Mouse (Mus musculus) lung, postnatal 0 days (tissue): Measurements from ENCODE around the gene Nlrc5. TPM values are rescaled to one million over a fixed set of nuclear protein-coding genes. Genes with fewer than 3 reads are reported as not detected.

Experiments
- ATAC-seq: fragments of 200-750 bp; cut with Nextera tagmentation; 2 replicates; pipeline ENCODE4 v1.8.0; 2017; ENCODE audit warnings: moderate library complexity
- DNase-seq: peaks from one replicate; pipeline ENCODE4 v3.0.0-alpha.2; 2016; ENCODE audit warnings: low spot score
- H3K27ac ChIP-seq: fragments of 300-500 bp; sonication (generic); 2 replicates; pipeline ENCODE4 v1.5.1; 2014; ENCODE audit warnings: antibody characterized with exemption, mild to moderate bottlenecking, low read length, mixed read lengths
- H3K27me3 ChIP-seq: fragments of 300-500 bp; sonication (generic); replicated peaks from 2 replicates; pipeline ENCODE4 v1.6.1; 2014; ENCODE audit warnings: low read length, mixed read lengths; ENCODE audit not compliant: insufficient read depth
- H3K36me3 ChIP-seq: fragments of 300-500 bp; sonication (generic); 2 replicates; pipeline ENCODE4 v1.6.1; 2014; ENCODE audit warnings: low read length, mixed read lengths; ENCODE audit not compliant: insufficient read depth
- H3K4me1 ChIP-seq: fragments of 300-500 bp; sonication (generic); 2 replicates; pipeline ENCODE4 v1.6.1; 2014; ENCODE audit warnings: antibody characterized with exemption, low read depth, low read length, mixed read lengths; ENCODE audit not compliant: insufficient read depth
- H3K4me2 ChIP-seq: fragments of 300-500 bp; sonication (generic); replicated peaks from 2 replicates; pipeline ENCODE4 v1.6.1; 2014; ENCODE audit warnings: low read depth, mild to moderate bottlenecking, low read length, moderate library complexity, mixed read lengths
- H3K4me3 ChIP-seq: fragments of 300-500 bp; sonication (generic); 2 replicates; pipeline ENCODE4 v1.5.1; 2014; ENCODE audit warnings: low read depth, low read length
- H3K9ac ChIP-seq: fragments of 300-500 bp; sonication (generic); replicated peaks from 2 replicates; pipeline ENCODE4 v1.6.1; 2014; ENCODE audit warnings: low read depth, mild to moderate bottlenecking
- H3K9me3 ChIP-seq: fragments of 300-500 bp; sonication (generic); 2 replicates; pipeline ENCODE4 v1.6.1; 2016; ENCODE audit warnings: low read length, mixed read lengths
- CTCF ChIP-seq: IDR thresholded peaks from 2 replicates; pipeline ENCODE4 v1.5.1; 2016; ENCODE audit warnings: antibody characterized with exemption, mild to moderate bottlenecking
- EP300 ChIP-seq: IDR thresholded peaks from 2 replicates; pipeline ENCODE4 v1.6.1; 2016; ENCODE audit warnings: antibody characterized with exemption, mild to moderate bottlenecking, control low read depth
- WGBS: fragments of 180-500 bp; shearing (Covaris S2); extraction: QIAGEN DNeasy Blood & Tissue Kit; methylation state at CpG from one replicate; pipeline ENCODE4 v1.1.7; 2014; 5-methylcytosine and 5-hydroxymethylcytosine counted together
- polyA plus RNA-seq: library from polyadenylated mRNA; unstranded; fragments of >200 nt; fragmentation: Nextera tagmentation; extraction: Ambion mirVana; gene quantifications from 2 replicates; pipeline ENCODE4 v1.2.1, GENCODE M21; 2015

Gene Nlrc5
- polyA plus RNA-seq, 1 experiment from 2014 or later: 0.42 TPM

DNA sequence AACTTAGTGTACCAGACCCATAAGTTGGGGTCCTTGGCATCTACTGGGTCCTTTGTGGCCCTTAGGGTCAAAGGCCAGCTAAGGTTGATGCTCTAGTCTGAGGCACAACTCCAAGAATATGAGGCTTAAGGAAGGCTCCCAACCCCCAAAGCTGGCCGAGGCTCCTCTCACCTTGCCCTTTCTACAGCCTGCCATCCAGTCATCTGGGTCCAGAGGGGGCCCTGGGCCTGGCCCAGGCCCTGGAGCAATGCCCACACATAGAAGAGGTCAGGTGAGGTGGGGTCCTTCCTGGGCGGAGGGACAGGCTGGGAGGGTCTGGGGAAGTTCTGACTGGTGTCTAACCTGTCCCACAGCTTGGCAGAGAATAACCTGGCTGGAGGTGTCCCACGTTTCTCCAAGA is 88.3 kb downstream of the Nlrc5 start:
- ATAC-seq: no peak

DNA sequence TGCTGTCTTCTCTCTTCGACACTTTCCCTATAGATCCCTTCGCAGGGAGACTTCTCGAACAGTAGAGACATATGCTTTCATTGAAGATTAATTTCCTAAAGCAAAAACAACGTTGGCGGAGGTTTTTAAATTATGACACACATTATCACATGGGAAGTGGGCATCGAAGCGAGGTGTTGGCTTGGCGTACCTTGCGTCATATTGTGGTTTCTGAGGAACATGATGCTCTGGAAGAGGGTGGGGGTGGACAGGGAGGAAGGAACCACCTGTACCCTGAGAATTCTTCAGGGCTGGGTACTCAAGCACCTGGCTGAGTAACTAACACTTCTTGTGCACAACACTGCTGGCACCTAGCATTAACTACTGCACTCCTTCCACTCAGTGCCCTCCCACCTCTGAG is 90.4 kb downstream of the Nlrc5 start:
- H3K4me3 ChIP-seq: no peak overlapping the region
- no peaks in the 10 kb centered on the region for H3K27me3 ChIP-seq
- H3K9me3 ChIP-seq: no peaks in the 10 kb centered on the region
- 67% methylated on average over 9 of the region's 9 CpGs for WGBS
- no peaks in the 10 kb centered on the region for H3K4me1 ChIP-seq
- H3K9ac ChIP-seq: no peak overlapping the region
- no peak for DNase-seq
- no peak overlapping the region for H3K27ac ChIP-seq
- TF ChIP-seq CTCF: no peak
- TF ChIP-seq EP300: no peak
- no peaks in the 10 kb centered on the region for H3K36me3 ChIP-seq
- no peak for ATAC-seq
- no peak overlapping the region for H3K4me2 ChIP-seq

More for the DNA sequence above, 88.3 kb downstream of the Nlrc5 start:
- H3K9me3 ChIP-seq: no peaks in the 10 kb centered on the region
- no peak overlapping the region for H3K4me3 ChIP-seq
- no peaks in the 10 kb centered on the region for H3K36me3 ChIP-seq
- no peak overlapping the region for H3K9ac ChIP-seq
- 62% methylated on average over 3 of the region's 3 CpGs for WGBS
- no peak for TF ChIP-seq CTCF
- no peak for TF ChIP-seq EP300
- no peak for DNase-seq
- H3K4me2 ChIP-seq: no peak overlapping the region
- no peaks in the 10 kb centered on the region for H3K27me3 ChIP-seq
- H3K4me1 ChIP-seq: no peaks in the 10 kb centered on the region
- H3K27ac ChIP-seq: no peak overlapping the region

DNA sequence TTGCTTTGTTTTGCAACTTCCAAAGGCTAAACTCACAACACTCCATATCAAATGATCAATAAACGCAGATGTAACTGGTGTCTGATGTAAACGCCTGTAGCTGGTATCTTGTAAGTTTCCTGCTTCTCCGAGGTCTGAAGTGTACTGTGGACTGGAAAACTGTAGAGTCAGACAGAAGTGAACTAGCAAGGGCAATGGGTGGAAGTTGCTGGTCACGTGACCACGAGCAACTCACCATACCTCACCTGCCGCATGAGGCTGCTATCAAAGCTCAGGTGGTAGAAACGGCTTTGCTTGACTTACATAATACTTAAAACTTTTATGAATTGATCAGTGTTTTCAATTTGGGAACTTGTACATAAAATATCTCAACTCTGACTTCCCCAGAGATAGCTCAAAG is 93.0 kb downstream of the Nlrc5 start:
- H3K27ac ChIP-seq: no peak overlapping the region
- no peaks in the 10 kb centered on the region for H3K9me3 ChIP-seq
- H3K4me2 ChIP-seq: no peak overlapping the region
- TF ChIP-seq EP300 (no peak), CTCF (no peak)
- H3K4me3 ChIP-seq: no peak overlapping the region
- 76% methylated on average over 7 of the region's 7 CpGs for WGBS
- DNase-seq (no peak), ATAC-seq (no peak)
- no peaks in the 10 kb centered on the region for H3K27me3 ChIP-seq
- H3K36me3 ChIP-seq: no peaks in the 10 kb centered on the region
- no peak overlapping the region for H3K9ac ChIP-seq
- H3K4me1 ChIP-seq: no peaks in the 10 kb centered on the region

DNA sequence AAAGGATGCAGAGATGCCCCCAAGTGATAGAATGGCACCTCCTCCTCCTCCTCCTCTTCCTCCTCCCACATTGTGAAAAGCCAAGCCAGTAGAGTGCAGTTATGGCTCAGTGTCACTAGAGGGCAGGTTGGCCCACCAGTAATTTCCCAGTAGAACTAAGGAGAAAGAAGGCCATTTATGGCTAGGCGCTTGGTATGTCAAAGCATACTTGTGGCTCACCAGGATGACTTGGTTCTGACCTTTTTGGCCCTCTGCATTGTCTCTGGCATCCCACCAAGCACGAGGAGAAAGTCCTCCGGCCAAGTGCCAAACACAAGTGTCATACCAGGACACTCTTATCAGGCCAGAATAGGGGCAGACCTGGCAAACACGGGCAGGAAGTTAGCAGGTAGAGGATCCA is 94.1 kb downstream of the Nlrc5 start:
- Histone ChIP-seq H3K4me3 (no peak overlapping the region), H3K27me3 (no peaks in the 10 kb centered on the region), H3K4me2 (no peak overlapping the region), H3K9ac (no peak overlapping the region), H3K36me3 (no peaks in the 10 kb centered on the region), H3K4me1 (no peaks in the 10 kb centered on the region), H3K9me3 (no peaks in the 10 kb centered on the region), H3K27ac (no peak overlapping the region)
- DNase-seq (peak; percentile 59), ATAC-seq (no peak; the same call in 1 of the 2 replicates)
- WGBS: 23% methylated on average over 4 of the region's 4 CpGs
- TF ChIP-seq CTCF (peak; percentile 83), EP300 (no peak)

DNA sequence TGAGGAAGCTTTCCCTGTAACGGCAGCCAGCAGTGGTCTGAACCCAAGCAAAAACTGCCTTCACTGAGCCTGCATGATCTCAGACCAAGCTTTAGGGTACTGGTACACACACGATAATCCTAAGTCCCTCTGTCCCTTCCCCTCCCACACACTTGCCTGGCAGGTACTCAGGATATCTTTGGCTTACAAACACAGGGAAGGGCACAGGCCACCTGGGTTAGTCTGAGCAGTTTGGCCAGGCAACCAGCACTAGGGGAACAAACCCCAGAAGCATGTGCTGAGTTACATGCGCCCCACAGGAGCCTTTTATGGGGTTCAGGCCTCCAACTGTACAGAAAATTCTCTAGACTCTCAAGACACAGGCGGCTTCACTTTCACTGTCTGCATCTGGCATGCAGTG is 95.7 kb downstream of the Nlrc5 start:
- Histone ChIP-seq H3K4me1 (no peaks in the 10 kb centered on the region), H3K36me3 (no peaks in the 10 kb centered on the region), H3K27me3 (no peaks in the 10 kb centered on the region), H3K4me2 (no peak overlapping the region), H3K9me3 (no peaks in the 10 kb centered on the region), H3K9ac (no peak overlapping the region), H3K27ac (no peak overlapping the region), H3K4me3 (no peak overlapping the region)
- TF ChIP-seq EP300 (no peak), CTCF (no peak)
- ATAC-seq: no peak
- DNase-seq: no peak
- WGBS: 64% methylated on average over 4 of the region's 4 CpGs

DNA sequence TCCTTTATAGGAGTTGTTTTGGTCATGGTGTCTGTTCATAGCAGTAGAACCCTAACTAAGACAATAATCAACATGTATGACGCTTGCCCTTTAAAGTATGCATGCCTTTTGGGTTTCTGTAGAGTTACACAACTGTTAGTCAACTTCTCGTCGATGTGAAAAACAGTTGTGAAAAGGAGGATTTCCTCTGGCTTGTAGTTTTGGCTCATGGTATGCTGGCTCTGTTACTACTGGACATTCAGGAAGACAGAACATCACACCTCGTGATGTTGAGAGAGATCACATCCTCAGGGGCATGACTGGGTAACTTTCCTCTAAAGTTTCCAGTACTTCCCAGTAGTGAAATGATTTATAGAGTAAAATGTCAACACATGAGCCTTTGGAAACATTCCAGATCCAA is 96.5 kb downstream of the Nlrc5 start:
- no peak overlapping the region for H3K27ac ChIP-seq
- no peak overlapping the region for H3K4me3 ChIP-seq
- no peaks in the 10 kb centered on the region for H3K36me3 ChIP-seq
- no peak overlapping the region for H3K9ac ChIP-seq
- 62% methylated on average over 4 of the region's 4 CpGs for WGBS
- DNase-seq (peak; percentile 21), ATAC-seq (no peak)
- no peak for TF ChIP-seq EP300
- no peak for TF ChIP-seq CTCF
- no peak overlapping the region for H3K4me2 ChIP-seq
- H3K9me3 ChIP-seq: no peaks in the 10 kb centered on the region
- no peaks in the 10 kb centered on the region for H3K4me1 ChIP-seq
- H3K27me3 ChIP-seq: no peaks in the 10 kb centered on the region

DNA sequence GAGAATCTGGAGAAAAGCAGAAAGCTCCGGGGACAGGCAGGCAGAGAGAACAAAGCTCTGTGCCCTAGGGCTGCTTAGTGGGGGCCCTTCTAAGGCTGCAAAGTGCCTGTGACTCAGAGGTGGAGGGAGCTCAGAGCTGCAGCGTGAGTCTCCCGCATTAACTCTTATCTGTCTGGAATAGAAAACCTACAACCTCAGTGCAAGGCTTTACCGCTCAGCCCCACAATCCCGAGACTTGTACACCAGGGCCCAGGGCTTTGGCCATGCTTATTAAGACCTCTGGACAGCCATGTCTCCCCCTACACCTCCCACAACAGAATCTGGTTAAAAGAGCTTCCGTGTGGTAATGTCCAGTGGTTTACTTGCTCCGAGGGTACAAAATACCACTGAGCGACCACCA is 97.8 kb downstream of the Nlrc5 start:
- H3K9ac ChIP-seq: no peak overlapping the region
- TF ChIP-seq CTCF: no peak
- TF ChIP-seq EP300: no peak
- no peak for ATAC-seq
- no peaks in the 10 kb centered on the region for H3K4me1 ChIP-seq
- H3K27ac ChIP-seq: no peak overlapping the region
- no peaks in the 10 kb centered on the region for H3K27me3 ChIP-seq
- DNase-seq: peak; percentile 24
- no peaks in the 10 kb centered on the region for H3K36me3 ChIP-seq
- 9% methylated on average over 8 of the region's 8 CpGs for WGBS
- H3K4me2 ChIP-seq: peak overlapping the region; percentile 94
- H3K4me3 ChIP-seq: peak overlapping the region; percentile 59
- no peaks in the 10 kb centered on the region for H3K9me3 ChIP-seq
